Mouse (Mus musculus) regulatory T cell (primary cell): ENCODE data around the gene Klk9.

Experiments
- in situ Hi-C: fragments of 300-600 bp; cut with MboI, MseI; formaldehyde crosslinking; loops from one replicate; pipeline ENCODE4 v1.15.1; 2025; ENCODE audit warnings: high pct_unique_total_duplicates

The Klk9 gene

GRCm38 (mm10) chr7:43789295-43789694 is 2.4 kb upstream of the Klk9 start:
- in situ Hi-C loops, result no loop called here

DNA sequence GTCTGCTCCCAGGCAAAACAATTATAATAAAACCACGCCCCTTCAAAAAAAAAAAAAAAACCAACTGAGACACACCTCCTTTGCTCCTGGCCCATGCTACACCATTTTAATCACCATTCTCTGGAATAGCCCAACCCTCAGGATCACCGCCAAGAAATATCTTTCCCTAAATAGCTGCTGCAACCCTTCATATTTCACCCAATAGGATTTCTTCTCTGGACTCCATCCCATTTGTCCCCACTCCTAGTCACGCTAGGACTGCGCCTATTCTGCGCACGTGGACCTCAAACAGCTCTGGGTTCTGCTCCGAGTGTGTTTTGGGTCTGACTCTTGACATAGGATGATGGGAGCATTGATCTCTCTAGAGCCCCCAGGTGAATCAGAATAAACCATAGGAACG is 4.7 kb downstream of the Klk9 start:
- in situ Hi-C loops, result no loop called here

DNA sequence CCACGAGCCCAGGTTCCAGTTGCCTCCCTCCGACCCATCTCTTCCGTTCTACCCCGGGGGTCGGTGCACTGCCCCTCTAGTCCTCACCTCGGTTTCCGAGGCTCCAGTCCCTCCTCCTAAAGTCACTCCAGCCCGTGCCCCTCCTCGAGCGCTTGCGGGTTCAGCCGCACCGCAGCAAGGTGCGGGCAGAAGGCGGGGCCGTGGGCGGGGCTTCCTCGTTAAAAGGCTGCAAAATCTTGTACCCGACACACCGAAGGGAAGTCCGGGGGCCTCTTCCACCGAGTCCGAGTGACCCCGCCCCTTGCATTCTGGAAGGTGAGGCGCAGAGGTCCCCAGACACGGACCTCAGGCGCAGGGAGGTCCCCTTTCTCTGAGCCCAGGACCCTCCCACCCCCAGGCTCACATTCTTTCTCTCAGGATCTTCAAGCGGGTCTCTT is 5.7 kb downstream of the Klk9 start, which contains the start of gene Klk8:
Klk8 (plus strand) TSS at position 245 of the 437 bp plus-strand sequence.
- in situ Hi-C loops, result no loop called here

DNA sequence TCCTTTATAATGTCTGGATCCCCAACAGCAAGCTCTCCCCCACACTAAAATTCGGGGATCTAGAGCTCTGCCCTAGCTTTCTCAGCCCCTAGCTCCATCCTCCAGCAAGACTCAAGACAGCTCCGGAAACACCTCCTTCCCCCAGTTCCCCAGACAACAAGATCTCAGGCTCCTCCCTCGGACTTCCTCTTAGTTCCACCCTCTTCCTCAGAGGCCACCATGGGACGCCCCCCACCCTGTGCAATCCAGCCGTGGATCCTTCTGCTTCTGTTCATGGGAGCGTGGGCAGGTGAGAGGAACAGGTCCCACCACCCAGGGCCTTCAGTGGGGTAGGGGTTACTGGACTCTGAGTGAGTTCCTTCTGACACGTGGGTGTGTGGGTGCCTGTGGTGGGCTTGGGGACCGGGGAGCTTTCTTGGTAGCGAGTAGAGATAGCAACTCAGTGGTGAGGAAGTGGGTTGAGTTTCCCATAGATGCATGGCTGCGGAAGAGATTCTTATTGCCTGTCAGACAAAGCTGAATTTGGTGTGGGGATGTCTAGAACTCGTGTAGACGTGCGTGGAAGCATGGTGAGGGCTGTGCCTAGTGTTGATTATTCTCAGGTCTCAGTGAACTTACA is 6.3 kb downstream of the Klk9 start:
- in situ Hi-C loops, result no loop called here

DNA sequence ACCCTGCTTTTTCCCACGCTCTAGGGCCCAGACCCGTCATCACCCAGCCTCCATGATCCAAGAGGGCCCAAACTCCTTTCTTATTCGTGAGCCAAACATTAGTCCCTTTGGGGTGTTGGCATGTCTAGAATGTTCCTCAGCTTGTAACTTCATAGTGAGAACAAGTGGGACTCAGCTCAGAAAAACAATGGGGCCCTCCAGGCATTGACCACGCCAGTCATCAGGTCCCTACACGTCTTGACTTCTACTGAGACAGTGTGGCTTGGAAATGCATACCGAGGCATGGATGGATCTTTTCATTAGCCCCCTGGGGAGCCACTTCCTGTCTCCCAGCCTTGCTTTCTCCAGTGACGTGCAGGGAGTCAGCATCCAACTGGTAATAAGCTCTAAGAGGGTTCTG is 8.2 kb downstream of the Klk9 start:
- in situ Hi-C loops, result no loop called here

GRCm38 (mm10) chr7:43810994-43811393 is 19.3 kb downstream of the Klk9 start, which contains the start of gene Klk7:
Gene Klk7 (plus strand): TSS chr7:43811294.
- in situ Hi-C loops, result no loop called here

- in situ Hi-C loops, result no loop called here
Measured at GRCm38 (mm10) chr7:43815211-43815610, 23.5 kb downstream of the Klk9 start.

DNA sequence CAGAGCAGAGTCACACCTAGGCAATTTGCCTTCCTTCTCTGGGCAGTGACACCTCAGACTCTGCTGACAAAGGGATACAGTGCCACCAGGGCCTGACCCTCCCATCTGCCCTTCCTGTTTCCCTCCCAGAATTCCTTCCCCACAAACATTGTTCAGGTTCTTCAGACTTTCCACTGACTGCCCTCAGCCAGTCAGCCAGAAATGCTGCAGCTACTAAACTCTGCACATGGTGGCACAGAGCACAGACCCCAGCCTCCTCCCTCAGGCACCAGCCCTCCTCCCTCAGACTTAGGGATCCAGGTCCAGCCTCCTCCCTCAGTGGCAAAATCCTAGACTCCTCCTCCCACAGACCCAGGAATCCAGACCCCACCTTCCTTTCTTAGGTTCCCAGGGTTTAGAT is 25.1 kb downstream of the Klk9 start:
- in situ Hi-C loops, result no loop called here

GRCm38 (mm10) chr7:43821581-43821980 is 29.9 kb downstream of the Klk9 start:
- in situ Hi-C loops, result no loop called here

DNA sequence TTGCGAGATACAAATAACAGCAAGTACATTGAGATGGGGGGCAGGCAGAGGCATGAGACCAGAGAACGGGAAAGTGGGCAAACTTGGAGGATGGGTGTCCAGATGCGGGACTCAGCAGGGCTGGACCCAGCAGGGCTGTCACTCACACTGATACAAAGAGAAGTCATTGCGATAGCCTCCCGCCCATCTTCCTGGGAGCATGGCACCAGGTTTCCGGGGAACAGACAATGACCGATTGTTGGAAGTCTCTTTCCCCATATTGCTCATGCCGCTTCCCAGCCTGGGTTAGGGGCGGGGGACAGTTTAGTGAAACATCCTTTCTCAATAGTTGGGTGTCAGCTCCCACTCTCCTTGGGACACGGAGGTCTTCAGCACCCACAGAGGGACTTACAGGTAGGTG is 32.5 kb downstream of the Klk9 start, which contains the start of gene Klk6:
Klk6 (plus strand) TSS at position 301 of the 400 bp plus-strand sequence.
- in situ Hi-C loops, result no loop called here

GRCm38 (mm10) chr7:43826056-43826455 is 34.4 kb downstream of the Klk9 start:
- in situ Hi-C loops, result no loop called here

DNA sequence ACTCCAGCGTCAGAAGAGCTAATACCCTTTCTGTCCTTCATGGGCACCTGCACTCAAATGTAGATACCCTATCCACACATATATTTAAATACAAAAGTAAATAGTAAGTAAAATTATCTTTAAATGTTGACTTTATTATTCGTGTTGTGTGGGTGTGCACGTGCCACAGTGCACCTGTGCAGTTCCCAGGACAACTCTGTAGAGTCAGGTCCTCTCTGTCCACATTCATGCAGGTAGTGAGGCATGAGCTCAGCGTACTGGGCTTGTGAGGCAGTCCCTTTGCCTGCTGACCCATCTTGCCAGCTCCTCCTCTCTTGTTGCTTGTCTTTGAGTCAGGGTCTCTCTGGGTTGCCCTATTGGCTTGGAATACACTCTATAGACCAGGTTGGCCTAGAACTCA is 36.0 kb downstream of the Klk9 start:
- in situ Hi-C loops, result no loop called here

DNA sequence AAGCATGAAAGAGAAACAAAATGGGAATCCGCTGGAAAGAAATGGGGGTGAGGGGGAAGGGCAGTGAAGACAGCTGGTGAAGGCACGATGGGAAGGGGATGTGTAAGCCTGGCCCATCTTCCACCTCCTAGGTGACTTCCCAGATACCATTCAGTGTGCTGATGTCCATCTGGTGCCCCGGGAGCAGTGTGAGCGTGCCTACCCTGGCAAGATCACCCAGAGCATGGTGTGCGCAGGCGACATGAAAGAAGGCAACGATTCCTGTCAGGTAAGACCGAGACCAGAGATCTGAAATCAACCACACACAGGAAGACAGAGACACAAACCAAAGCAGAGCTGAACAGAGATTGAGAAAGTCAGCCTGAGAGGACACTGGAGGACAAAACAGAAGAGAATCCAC is 37.3 kb downstream of the Klk9 start:
- in situ Hi-C loops, result no loop called here

- in situ Hi-C loops, result no loop called here
Measured at GRCm38 (mm10) chr7:43841701-43842100, 50.0 kb downstream of the Klk9 start, which contains the start of gene Klk5. Gene Klk5 (plus strand): TSS chr7:43841971.

- in situ Hi-C loops, result no loop called here
Measured at GRCm38 (mm10) chr7:43843801-43844200, 52.1 kb downstream of the Klk9 start.
